Mouse (Mus musculus) skeletal muscle tissue, postnatal 0 days (tissue): ENCODE measurements around the gene Fam184b. TPM values are rescaled to one million over a fixed set of nuclear protein-coding genes. Genes with fewer than 3 reads are reported as not detected.

Source experiments
- polyA plus RNA-seq: library from polyadenylated mRNA; unstranded; fragments of >200 nt; fragmentation: Nextera tagmentation; extraction: Ambion mirVana; gene quantifications from 2 replicates; pipeline ENCODE4 v1.2.1, GENCODE M21; 2015

Gene Fam184b
- 0.27 and 0.36 TPM in 2 replicates for polyA plus RNA-seq

DNA sequence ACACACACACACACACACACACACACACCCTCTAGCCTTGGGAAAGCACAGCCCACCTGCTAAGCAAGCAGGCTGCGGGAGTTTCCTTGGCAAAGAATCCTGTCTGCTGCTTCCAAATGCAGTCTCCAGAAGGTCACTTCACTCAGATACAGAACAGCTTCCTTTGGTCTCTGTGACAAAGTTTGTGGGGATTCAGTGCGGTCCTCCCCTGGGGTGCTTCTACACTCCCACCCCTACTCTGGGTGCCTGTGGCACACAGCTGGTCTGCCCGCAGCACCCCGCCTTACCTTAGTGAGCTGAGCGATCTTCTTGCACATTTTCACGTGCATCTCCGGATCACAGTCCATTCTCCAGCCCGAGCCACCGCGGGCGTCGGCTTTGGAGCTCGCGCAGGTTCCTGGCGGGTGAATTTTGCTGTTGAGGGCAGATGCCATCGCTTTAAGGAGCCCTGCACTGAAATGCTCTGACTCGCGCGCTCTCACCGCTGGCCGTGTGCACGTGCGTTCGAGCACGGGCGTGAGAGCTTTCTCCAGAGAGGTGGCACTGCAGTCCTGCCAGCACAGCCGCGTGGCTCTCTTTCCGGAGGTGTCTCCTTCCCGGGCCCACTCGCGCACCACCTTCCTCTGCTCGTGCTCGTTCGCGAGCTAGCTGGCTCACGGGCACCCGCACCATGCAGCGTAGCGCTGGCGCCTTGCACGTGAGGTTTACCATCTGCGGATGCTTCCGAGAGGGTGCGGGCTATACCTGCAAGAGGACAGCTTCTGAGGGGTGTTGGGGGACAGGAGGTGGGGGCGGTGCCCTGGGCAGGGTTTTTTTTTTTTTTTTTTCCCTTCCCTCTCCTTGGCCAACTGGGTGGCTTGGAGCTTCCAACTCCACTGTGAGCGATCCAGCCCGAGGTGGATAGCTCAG is at the start of gene Fam184b:
Gene Fam184b (minus strand): TSS at position 809 of the 909 bp plus-strand sequence.

DNA sequence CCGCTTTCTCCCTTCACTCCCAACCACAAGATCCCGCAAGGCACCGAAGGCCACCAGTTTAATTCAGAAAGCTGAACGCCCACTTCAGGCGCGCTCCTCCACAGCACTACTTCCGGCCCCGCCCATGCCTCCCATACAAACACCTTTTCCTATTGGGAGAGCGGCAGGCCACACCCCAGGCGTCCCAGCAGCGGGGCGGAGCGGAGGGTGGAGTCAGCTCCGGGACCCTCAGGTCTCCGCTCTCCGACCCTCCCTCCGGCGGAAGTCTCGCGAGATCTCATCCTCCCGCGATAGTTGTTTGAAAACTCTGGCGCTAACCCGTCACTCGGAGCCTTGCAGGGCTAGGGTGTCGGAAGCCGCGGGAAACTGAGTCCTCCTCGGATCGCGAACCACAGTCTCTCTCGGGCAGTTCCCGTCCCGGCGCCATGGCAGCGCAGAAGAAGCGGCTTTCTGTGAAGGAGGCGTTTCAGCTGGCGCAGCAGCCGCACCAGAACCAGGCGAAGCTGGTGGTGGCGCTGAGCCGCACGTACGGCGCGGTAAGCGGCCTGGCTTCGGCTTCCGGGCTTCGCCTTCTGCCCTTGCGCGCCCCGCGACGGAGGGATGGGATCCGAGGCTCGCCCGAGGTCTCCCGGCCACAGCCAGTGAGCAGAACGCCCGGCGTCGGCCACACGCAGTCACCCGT is 30.3 kb upstream of the Fam184b start, which contains the start of gene Ncapg:
Gene Ncapg (plus strand): TSS at position 322 of the 682 bp plus-strand sequence.

DNA sequence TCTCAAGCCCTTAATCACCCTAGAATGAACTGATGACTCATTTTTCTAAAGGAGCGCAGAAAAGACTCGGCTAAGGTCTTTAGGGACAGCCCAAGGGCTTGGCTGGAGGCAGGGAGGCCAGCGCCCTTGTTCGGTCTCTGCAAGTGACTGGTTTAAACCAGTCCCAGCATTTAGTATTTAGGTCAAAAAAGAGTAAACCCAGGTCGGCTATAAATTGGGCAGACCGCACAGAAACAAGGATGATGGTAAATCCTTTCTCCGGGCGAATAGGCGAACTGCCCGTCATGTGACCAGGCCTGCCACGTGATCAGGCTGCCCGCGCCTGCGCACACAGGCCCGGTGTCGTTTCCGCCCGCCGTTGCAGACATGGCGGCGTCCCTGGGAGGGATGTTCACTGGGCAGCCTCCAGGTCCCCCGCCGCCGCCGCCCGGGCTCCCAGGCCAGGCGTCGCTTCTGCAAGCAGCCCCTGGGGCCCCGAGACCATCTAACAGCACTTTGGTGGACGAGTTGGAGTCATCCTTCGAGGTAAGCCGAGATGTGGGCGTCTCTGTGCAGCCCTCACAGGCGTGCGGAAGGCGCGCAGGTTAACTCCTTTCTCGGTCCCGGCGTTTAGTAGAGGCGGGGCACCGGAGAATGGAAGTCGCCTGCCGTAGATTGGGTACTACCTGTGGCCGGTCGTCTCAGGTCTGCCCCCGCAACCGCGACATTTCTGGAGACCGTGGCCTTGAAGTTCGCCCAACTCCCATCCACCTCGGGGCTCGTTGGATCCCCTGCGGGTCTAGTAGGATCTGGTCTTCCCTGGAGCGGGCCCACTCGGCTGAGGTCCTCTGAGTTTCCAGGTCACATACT is 119.2 kb downstream of the Fam184b start, which contains the start of gene Med28:
Gene Med28 (plus strand): TSS at position 270 of the 849 bp plus-strand sequence.

DNA sequence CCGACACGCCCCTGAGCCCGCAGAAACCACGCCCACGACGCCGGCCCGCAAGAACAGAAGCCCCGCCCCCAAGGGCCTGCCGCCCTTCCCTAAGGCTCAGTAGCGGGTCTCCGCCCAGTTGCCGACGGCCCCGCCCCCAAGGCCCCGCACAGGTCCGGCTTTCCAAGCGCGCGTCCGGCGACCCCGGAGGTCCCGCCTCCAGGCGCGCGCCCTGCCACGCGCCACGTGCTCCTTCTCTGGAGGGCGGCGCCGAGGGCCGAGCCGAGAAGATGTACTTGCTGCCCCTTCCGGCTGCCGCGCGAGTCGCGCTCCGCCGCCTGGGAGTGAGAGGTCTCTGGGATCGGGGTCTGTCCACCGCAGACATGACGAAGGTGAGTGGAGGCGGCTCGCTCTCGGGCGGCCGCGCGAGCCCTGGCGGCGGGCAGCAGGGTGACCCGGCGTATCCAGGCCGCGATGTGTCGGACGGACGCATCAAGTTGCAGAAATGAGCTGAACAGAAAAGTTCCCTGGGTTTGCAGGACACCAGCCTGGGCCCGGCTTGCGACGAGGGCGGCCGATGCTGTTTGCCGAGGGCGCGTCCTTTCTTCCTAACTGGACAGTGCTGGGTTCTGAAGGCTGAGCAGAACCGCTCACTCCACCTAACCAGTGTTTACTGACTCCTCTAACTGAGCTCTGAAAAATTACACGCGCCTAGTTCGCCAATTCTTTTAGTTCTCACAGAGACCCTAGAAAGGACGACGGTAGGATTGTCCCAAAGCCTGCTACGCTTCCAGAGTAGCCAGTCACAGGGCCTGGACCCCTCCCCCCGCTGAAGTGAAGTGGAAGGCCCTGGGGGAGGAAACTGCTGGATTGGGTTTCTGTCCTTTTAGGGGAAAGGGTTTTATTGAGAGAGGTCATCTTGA is 146.0 kb downstream of the Fam184b start, which contains the start of gene Lap3:
Gene Lap3 (plus strand): TSS at position 184 of the 902 bp plus-strand sequence.

Other genes with a start within 250 kb of the Fam184b start
- gene Qdpr, start 189.4 kb downstream of the Fam184b start, polyA plus RNA-seq: 137 and 147 TPM in 2 replicates
- not detected in 2 replicates for gene Clrn2, start 185.9 kb downstream of the Fam184b start, polyA plus RNA-seq
- gene Lap3, start 146.2 kb downstream of the Fam184b start, polyA plus RNA-seq: 61.9 and 66.9 TPM in 2 replicates
- gene Med28, start 119.4 kb downstream of the Fam184b start, polyA plus RNA-seq: 109 and 118 TPM in 2 replicates
- gene Ncapg, start 30.3 kb upstream of the Fam184b start, polyA plus RNA-seq: 8.2 and 8.7 TPM in 2 replicates
- gene Lcorl, start 218.0 kb upstream of the Fam184b start, polyA plus RNA-seq: 7.1 and 7.7 TPM in 2 replicates